Mouse (Mus musculus) monocyte, adult 5-6 weeks (primary cell): Measurements from ENCODE around the gene Paics. TPM values are rescaled to one million over a fixed set of nuclear protein-coding genes. Genes with fewer than 3 reads are reported as not detected.

ENCODE experiments used
- ATAC-seq: fragments of 153-309, 156-312 bp; replicated peaks from 2 replicates; pipeline ENCODE4 v1.8.0; 2017; ENCODE audit warnings: mild to moderate bottlenecking; ENCODE audit not compliant: low TSS enrichment, insufficient number of reproducible peaks, severe bottlenecking, poor library complexity, low FRiP score
- total RNA-seq: library from RNA; stranded (forward); fragments of 200-1000, 200-491, 200-594 nt; gene quantifications from 3 replicates; pipeline ENCODE4 v1.2.3, GENCODE M21; 2017

Gene Paics
- total RNA-seq, 1 experiment from 2014 or later: 104 TPM

- no peak for ATAC-seq
Measured at GRCm38 (mm10) chr5:76993174-76993814, 42.2 kb downstream of the Paics start.

GRCm38 (mm10) chr5:76998416-76998815 is 47.3 kb downstream of the Paics start:
- no peak for ATAC-seq

- no peak for ATAC-seq
Measured at GRCm38 (mm10) chr5:77001192-77001591, 50.1 kb downstream of the Paics start.

- ATAC-seq: no peak
Measured at GRCm38 (mm10) chr5:77004051-77004821, 53.1 kb downstream of the Paics start, which contains the start of gene Arl9. Gene Arl9 (plus strand): TSS chr5:77004055.

- no peak for ATAC-seq
Measured at GRCm38 (mm10) chr5:77010352-77010751, 59.2 kb downstream of the Paics start.

GRCm38 (mm10) chr5:77011082-77011481 is 60.0 kb downstream of the Paics start:
- no peak for ATAC-seq

- ATAC-seq: peak; percentile 88
Measured at GRCm38 (mm10) chr5:77013171-77013570, 62.1 kb downstream of the Paics start.

- ATAC-seq: peak; percentile 82
Measured at GRCm38 (mm10) chr5:77015544-77016482, 64.7 kb downstream of the Paics start, which contains the start of gene Thegl. Gene Thegl (plus strand): TSS chr5:77016023.

Other genes with a start within 250 kb of the Paics start
- 24.6 to 38.8 TPM (median 37.2 TPM) in 3 replicates for gene Aasdh, start 45.8 kb upstream of the Paics start, total RNA-seq
- 18.7 to 32.1 TPM (median 29.8 TPM) in 3 replicates for gene Ppat, start 271 bp downstream of the Paics start, total RNA-seq
- gene Srp72, start 23.4 kb downstream of the Paics start, total RNA-seq: 88.8 to 168 TPM (median 138 TPM) in 3 replicates
- gene Arl9, start 52.7 kb downstream of the Paics start, total RNA-seq: not detected in 3 replicates
- gene Thegl, start 64.7 kb downstream of the Paics start, total RNA-seq: 1.1 TPM in 1 of 3 replicates, not detected in the others
- 29.6 to 53.4 TPM (median 30.5 TPM) in 3 replicates for gene Hopx, start 163.8 kb downstream of the Paics start, total RNA-seq